Mouse (Mus musculus): ENCODE results near the gene Prex1. TPM values are rescaled to one million over a fixed set of nuclear protein-coding genes. Genes with fewer than 3 reads are reported as not detected.

The Prex1 gene
- total RNA-seq, 2 experiments from 2014 or later: 7.4 to 11.5 TPM

DNA sequence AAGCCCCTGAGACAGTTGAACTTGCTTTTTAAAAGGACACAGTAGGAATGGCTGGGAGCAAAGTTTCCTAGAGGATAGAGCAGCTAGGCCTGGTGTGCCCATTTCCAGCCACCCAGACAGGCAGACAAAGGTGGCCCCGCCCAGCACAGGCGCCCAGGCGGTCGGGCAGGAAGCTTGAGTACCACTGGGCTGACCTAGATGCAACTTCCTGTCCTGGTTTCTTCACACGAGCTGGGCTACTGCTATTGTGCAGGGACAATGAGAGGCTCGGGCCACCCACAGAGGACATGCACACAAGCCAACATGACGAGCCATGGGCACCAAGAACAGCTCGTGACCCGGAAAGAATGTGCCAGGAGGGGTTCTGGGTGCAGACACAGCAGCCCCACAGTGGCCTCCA lies 63.2 kb downstream of the Prex1 start:
- DNase-seq: no peak
- intact Hi-C loops (cut with DNase I; ENCODE audit: low total_unique reads): no loop called here

DNA sequence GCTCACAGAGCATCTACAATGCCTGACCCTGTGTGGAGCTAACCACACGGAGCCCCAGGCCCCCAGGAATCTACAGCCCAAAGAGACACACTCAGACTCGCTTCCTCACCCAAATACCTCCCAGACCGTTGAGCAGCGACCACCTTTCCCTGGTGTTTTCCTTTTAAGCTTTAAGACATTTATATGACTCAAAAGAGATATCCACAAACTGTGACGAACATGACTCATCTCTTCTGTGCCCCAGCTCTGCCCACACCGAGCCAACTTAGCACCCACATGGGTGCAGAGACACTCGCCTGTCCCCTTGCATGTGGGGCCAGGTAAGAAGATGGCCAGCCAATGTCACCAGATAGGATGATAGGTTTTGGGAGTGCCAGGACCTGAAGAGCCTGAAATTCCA lies 66.4 kb downstream of the Prex1 start:
- intact Hi-C loops (cut with DNase I; ENCODE audit: low total_unique reads): no loop called here
- DNase-seq: no peak

DNA sequence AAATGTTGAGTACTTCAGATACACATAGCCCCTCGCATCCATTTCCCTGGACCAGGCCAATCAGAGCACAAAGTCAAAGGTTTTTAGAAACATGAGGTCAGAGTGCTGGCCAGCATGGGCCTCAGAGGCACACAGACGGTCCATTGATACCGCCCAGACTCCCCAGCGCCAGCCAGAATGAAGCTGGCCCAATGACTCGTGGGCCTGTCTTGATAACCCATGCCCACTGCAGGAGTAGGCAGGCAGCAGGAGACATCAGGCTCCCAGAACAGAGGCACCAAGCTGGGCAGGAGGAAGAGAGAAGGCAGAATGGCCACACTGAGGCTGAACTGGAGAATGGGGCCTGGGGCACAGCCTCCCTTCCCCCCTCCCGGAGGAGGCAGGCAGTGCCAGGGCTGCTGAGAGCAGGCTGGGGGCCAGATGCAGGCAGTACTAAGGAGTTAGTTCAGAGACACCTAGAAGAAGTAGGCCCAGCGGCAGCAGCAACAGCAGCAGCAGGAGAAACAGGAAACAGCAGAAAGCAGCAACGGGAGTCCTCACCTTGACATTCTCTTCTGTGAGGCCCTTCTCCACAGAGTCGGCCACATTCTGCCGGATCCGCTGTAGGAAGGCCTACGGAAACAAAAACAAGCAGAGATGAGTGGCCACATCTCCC lies 67.1 kb downstream of the Prex1 start:
- no peak for DNase-seq
- intact Hi-C loops (cut with DNase I; ENCODE audit: low total_unique reads): no loop called here

DNA sequence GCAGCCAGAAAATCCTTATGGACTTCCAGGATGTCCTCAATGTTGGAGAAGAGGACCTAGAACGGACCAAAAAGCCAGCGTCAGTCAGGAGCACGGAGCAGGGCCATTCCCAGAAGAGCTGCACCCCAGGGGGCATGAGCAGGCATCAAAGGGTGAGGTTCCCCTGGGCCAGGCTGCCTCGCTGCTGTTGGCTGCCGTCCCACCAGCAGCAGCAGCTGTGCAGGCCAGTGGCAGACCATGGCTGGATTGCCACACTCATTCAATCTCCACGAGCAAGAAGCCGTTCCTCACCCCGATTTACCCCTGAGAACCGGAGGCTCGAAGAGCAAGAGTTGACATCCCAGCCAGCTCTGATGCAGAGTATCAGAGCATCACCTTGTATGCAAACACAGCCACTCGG lies 68.8 kb downstream of the Prex1 start:
- DNase-seq: no peak
- intact Hi-C loops (cut with DNase I; ENCODE audit: low total_unique reads): no loop called here

DNA sequence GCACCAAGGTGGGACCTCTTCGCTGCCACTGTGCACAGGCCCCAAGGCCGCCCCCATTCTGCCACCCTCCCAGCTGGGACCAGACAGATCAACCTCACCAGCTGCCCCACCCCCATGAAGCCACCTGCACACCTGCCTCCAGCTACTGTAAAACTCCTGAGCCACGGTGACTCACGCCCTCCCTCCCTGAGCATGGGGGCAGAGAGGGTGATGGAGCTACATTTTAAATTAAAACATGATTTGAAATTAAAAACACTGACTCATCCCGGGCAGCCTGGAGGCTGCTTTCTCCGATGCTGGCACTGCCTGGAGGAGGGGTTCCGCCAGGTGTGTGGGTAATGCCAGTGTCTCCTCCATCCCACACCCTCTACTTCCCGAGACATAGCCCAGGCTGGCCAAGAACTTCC lies 71.0 kb downstream of the Prex1 start:
- intact Hi-C loops (cut with DNase I; ENCODE audit: low total_unique reads): no loop called here
- no peak for DNase-seq

DNA sequence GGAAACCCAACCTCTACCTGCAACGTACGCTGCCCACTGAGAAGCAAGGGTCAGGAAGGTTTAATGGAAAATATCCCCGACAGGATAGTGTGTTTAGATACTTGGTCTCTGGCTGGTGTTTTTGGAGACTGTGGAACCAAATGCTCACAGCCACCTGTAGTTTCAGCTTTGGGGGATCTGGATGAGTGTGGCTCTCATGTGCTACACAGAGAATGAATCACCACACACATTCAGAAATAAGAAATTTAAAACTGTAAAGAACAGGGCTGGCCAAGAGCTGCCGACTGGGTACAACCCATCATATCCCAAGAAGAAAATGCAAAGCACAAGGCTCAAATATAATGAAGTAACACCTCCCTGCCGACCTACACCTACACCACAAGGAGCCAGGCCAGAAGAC lies 73.9 kb downstream of the Prex1 start:
- no peak for DNase-seq
- intact Hi-C loops (cut with DNase I; ENCODE audit: low total_unique reads): no loop called here

DNA sequence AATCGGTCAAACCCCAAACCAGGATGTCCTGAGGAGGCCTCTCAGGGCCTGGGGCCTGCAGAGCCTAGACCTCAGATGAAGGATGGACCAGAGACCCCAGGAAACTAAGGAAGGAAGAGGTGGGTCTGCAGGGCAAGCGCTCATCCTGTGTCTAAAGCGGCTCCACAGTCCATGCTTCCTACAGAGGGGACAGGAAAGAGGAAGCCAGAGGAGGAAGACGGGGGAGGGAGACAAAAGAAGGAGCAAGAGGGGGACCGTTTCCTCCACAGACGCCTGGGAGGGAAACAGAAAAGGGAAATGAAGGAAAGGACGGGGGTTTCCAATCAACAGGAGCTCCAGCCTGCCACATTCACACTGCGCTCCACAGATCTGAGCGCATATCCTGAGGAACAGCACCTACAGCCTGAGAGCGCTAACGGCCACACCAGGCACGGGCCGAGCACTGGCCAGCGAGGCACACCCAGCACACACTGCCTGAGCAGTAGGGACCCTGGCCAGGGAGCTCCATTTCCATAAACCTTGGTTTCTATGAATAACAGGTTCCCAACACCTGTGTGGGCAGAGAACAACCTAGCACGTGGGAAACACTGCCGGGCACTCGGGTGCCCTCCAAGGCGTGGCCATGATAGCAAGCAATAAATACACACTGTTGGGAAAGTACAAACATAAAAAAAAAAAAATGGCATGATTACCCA lies 74.5 kb downstream of the Prex1 start:
- intact Hi-C loops (cut with DNase I; ENCODE audit: low total_unique reads): no loop called here
- no peak for DNase-seq

DNA sequence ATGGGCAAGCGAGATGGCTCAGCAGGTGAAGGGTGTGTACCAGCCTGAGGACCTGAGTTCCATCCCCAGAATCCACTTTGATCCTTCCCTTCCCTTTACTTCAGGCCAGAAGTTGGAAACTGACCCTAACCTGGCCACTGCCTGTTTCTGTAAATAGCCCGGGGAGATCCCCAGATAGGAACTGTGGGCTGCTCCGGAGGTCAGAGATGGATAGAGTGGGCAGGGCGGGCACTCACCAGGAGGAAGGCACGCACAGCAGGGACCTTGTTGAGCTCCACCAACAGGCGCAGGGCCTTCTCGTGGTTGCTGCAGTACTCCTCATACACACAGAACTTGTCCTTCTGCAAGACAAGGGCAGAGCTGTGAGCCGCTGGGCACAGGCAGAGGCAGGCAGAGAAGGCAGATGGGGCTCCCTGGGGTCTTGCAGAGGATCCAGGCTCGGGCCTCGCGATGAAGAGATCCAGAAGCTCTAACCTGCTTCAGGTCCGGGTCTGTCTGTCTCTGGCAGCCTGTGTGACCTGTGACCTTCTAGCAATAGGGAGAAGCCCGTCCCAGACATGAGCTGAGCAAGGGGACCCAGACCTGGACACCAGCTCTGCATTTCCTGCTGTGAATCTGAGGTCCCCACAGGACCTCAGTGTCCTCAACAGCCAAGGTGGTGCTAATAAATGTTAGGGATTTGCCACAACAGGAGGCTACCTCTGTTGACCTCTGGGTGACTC lies 75.4 kb downstream of the Prex1 start:
- DNase-seq: no peak
- intact Hi-C loops (cut with DNase I; ENCODE audit: low total_unique reads): no loop called here

DNA sequence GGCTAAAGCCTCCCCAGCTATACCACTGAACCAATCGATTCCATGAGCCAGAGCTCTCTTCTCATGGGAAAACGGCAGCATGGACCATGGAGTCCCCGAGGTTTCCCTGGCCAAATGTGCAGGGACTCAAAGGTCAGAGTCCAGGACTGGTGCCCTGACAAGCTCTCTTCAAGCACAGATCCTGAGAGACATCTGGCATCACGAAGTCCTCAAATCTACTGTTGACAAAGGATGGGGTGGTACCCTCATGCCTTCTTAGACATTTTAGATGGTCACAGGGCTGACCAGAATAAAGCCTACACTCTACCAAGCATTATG lies 76.0 kb downstream of the Prex1 start:
- no peak for DNase-seq
- intact Hi-C loops (cut with DNase I; ENCODE audit: low total_unique reads): no loop called here

DNA sequence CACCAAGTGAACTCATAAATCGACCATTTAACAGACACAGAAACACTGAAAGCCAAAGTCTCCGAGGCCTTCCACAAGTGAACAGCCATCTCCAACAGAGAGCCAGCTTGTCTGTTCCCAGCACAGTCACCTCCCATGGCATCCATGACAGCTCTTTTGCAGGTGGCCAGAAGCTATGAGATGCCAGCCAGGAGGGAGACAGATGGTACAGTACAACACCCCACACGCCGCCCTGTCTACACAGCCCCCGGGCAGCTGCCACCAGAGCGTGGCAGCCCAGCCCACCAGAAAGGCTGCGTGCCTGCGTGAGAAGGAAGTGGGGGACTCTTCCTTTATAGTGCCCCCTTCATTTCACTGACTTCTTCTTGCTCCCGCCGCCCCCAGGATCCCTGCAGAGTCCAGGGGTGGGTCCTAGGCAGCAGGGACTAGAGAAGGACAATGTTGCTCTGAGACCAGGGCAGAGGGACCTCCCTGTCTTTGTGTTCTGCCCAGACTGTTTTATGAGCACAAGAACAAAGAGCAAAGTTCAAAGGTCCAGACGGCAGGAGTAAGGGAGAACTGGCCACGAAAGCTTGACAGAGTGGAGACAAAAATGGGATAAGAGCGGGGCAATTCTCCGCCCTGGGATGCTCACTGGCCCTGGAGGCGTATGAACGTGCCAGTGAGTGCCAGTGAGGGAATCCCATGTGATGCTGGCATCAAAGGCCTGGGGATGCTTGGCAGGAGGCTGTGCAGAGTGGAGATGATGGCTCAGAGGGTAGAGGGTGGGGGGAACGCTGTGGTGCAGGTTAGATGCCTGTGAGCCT lies 76.6 kb downstream of the Prex1 start:
- intact Hi-C loops (cut with DNase I; ENCODE audit: low total_unique reads): no loop called here
- DNase-seq: no peak

DNA sequence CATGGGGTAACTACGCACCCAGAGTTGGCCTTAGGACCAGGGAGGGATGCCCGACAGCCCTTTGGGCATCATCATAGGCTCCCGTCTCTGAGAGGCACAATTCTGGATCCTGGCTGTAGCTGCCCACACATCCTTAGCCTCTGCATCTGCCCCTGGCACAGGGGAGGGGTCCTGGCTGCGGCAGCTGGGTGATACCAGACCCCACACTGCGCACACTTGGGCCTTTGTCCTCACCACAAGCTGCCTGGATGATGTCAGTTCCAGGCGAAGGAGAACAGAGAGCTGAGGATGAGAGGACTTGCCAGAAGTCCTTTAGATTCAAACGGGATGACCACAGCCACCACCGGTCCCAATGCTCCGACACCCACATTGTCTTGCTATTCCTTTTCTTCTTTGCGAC lies 78.1 kb downstream of the Prex1 start:
- DNase-seq: no peak
- intact Hi-C loops (cut with DNase I; ENCODE audit: low total_unique reads): no loop called here

DNA sequence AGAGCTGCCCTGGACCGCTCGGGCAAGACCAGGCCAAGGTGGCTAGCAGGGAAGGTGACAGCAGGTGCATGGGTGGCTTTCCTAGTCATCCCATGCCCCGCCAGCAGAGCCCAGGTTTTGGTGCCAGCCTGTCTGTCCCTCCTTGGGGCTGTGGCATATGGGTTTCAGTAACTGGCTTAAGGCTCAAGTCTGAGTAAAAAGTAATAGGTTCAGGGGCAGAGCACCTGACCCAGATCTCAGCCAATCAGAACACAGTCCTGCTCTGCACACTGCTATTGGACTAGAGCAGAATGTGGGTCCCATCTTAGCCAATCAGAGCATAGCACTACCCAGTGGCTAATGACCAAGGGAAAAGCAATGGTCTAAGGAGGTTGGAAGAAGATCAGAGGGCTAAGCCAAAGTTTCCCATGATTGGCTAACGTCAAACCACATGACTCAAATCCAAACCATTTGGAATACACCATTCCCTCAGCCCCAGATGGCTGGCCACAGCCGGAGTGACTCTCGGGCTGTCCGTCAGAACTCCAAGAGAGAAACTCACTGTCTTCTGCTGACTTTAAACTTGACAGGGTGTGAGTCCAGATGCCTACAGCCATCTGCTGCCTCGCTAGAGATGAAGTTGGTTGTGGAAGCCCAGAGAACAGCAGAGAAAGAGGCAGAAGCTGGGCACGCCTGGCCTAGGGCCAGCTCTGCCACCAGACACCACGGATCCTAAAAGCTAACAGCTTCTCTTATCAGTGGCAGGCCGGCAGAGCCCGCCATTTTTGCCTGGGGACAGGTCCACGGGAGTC lies 80.9 kb downstream of the Prex1 start:
- peak; percentile 49 for DNase-seq
- intact Hi-C loops (cut with DNase I; ENCODE audit: low total_unique reads): no loop called here

DNA sequence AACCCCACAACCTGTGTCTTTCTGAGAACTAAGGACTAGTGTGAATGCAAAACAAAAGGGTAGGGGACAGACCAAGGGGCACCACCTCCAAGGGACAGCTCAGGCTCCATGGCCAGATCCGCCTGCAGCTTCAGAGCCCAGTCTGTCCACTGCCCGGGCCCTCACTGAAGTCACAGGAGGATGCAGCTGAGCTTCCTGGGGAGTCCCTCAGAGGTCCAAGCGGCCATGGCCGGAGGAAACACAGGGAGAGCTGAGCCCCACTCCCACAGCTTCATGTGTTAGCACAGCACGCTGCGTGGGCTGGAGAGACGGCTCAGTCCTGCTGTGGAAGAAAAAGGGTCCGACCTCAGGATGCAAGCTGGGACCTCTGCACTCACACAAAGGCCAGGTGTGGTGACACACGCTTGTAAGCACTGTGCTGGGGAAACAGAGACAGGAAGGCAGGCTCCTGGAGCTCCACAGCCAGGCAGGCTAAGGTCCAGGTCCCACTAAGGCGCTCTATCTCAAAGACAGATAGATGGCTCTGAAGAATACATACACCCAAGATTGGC lies 81.9 kb downstream of the Prex1 start:
- intact Hi-C loops (cut with DNase I; ENCODE audit: low total_unique reads): no loop called here
- DNase-seq: no peak

DNA sequence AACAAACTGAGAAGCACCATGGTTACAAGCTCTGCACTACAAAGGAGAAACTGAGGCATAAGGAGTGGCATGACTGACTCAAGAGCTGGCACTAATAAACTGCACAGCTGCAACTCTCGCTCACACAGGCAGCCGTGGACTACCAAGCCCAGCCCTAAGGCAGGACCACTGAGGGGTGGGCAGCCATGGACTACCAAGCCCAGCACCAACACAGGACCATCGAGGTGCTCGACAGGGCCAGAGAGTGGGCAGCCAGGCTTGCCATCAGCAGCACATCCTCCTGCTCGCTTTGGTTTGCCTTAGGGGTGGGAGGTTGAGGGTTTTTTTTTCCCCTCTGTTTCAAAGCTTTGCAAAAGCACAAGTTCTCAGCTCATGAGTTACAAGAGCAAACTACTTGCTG lies 82.4 kb downstream of the Prex1 start:
- no peak for DNase-seq
- intact Hi-C loops (cut with DNase I; ENCODE audit: low total_unique reads): no loop called here

DNA sequence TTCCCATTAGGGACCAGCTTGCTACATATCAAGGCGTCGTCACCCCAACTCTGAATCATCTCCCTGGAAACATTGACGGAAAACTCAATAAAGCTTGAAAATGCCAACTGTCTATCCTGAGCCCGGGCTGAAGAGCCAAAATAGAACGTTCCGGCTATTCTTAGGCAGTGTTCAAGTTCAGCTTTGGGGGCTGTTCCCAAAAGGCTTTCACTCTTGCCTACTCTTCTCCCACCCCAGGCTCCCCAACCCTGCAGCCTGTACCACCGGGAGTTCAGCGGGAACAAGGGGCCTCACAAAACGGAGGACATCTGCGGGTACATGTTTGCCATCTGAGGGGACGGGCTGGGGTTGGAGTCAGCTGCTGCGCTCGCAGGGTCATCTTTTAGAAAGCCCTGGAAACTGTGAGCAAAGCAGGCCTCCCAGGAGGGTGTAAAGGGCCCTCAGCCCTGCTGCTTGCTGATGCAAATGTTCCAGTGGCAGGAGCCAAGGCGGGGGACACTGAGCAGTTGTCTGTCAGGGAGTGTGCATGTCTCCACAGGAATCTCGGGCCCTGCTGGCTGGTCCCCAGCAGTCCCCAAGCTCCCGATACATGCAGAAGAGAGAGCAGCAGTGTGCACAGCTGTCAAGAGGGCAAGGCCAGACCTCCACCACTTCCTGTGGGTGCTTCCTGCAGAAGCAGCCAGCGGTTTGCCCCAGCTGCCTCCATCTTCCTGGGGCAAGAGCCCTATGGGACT lies 83.5 kb downstream of the Prex1 start:
- intact Hi-C loops (cut with DNase I; ENCODE audit: low total_unique reads): no loop called here
- peak; percentile 59 for DNase-seq

DNA sequence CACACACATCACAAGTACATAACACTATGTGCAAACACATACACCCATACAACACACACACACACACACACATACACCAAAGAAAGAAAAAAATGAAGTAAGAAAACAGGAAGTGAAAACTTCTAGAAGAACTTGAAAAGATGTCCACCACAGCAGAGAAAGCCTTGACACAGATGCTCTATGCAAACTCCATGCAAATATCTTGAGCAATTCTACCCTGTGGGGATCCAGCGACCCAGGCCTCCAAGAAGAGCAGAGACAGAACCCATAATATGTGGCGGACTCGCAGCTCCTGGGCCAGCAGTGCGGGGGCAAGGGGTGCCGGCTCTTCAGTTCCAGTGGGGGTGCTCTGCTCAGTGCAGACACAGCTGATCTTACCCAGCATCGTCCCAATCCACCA lies 86.1 kb downstream of the Prex1 start:
- DNase-seq: no peak

DNA sequence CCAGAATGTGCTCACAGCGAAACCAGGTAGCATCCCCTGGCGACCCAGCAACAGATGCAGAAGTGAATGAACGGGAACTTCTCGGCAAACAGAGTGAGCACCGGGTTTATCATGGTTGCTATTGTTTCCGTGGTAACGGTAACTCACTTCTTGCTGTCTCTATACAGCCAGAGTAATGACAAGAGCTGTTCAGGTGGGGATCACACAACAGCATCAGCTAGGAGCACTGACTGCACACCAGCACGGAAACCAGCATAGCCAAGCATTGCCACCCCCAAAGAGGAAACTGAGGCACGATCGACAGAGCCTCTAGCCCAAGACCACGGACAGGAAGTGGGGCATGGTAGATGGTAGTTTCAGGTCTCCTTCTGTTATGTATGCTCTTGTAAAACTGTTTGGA lies 88.4 kb downstream of the Prex1 start:
- DNase-seq: no peak
- intact Hi-C loops (cut with DNase I; ENCODE audit: low total_unique reads): no loop called here

More for the DNA sequence above, 86.1 kb downstream of the Prex1 start:
- intact Hi-C loops (cut with DNase I; ENCODE audit: low total_unique reads): no loop called here

DNA sequence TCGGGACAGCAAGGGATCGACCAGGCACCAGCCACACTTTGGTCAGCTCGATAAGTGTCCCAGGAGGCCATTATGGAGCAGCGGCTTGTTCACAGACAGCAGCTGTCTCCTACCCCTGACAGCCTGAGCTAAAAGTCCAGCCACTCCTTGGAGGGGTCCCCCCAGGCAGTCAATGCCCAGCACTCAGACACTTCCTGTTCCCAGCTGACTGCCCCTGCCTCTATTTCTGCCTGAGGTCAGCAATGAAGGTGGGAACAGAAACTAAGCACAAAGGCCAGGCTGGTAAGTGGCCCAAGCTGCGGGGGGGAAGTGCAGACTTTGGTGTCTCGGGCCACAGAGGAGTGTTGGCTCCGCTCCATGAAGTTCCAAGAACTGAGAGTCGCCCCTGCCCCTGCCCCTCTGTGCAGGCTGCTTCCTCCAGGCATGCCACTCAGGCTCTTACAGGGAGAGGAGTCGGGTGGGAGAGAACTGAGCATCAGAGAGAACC lies 90.5 kb downstream of the Prex1 start:
- intact Hi-C loops (cut with DNase I; ENCODE audit: low total_unique reads): no loop called here
- no peak for DNase-seq

Measured in gastrocnemius, postnatal 14 days (tissue).